Mouse (Mus musculus): Measurements from ENCODE around the gene Mapkapk2. TPM values are rescaled to one million over a fixed set of nuclear protein-coding genes. Genes with fewer than 3 reads are reported as not detected.
"Not testable (repeated sequence)": the region's sequence is repeated elsewhere in the genome, so short reads cannot be mapped to it uniquely, and the experiment has no call there.

Mapkapk2 gene
- polyA plus RNA-seq, 1 experiment from 2014 or later: 35.2 TPM

GRCm38 (mm10) chr1:131025843-131026190 is 71.8 kb downstream of the Mapkapk2 start:
- Histone ChIP-seq H3K4me2 (ENCODE audit: low read length) (no peak overlapping the region), H3K4me1 (ENCODE audit: control insufficient read depth, insufficient read depth, low read length) (no peaks in the 10 kb centered on the region), H3K27ac (ENCODE audit: low read depth, low read length) (no peak overlapping the region), H3K9me3 (replicated peaks; ENCODE audit: control insufficient read depth, low read length) (no peaks in the 10 kb centered on the region), H3K27me3 (replicated peaks; ENCODE audit: control insufficient read depth, insufficient read depth, low read length) (no peaks in the 10 kb centered on the region), H3K9ac (ENCODE audit: low read length) (no peak overlapping the region), H3K4me3 (ENCODE audit: low read depth, low read length) (no peak overlapping the region), H3K36me3 (ENCODE audit: control insufficient read depth, insufficient read depth, low read length) (no peaks in the 10 kb centered on the region)
- no peak for DNase-seq (ENCODE audit: low spot score)
- ATAC-seq: no peak
- WGBS: 77% methylated on average over 4 of the region's 4 CpGs

- ATAC-seq: no peak
These were observed 72.5 kb downstream of the Mapkapk2 start for GRCm38 (mm10) chr1:131024900-131025842.

GRCm38 (mm10) chr1:131023250-131023858 is 74.3 kb downstream of the Mapkapk2 start:
- H3K4me2 ChIP-seq (ENCODE audit: low read length); H3K27me3 ChIP-seq (replicated peaks; ENCODE audit: control insufficient read depth, insufficient read depth, low read length); DNase-seq (ENCODE audit: low spot score); H3K27ac ChIP-seq (ENCODE audit: low read depth, low read length); H3K9ac ChIP-seq (ENCODE audit: low read length); H3K36me3 ChIP-seq (ENCODE audit: control insufficient read depth, insufficient read depth, low read length); H3K9me3 ChIP-seq (replicated peaks; ENCODE audit: control insufficient read depth, low read length); ATAC-seq; H3K4me1 ChIP-seq (ENCODE audit: control insufficient read depth, insufficient read depth, low read length); H3K4me3 ChIP-seq (ENCODE audit: low read depth, low read length): not testable (repeated sequence)
- 90% methylated on average over 3 of the region's 4 CpGs for WGBS

More at GRCm38 (mm10) chr1:131024900-131025842, 72.5 kb downstream of the Mapkapk2 start:
- Histone ChIP-seq H3K36me3 (ENCODE audit: control insufficient read depth, insufficient read depth, low read length) (no peaks in the 10 kb centered on the region), H3K27ac (ENCODE audit: low read depth, low read length) (no peak overlapping the region), H3K9ac (ENCODE audit: low read length) (no peak overlapping the region), H3K4me2 (ENCODE audit: low read length) (no peak overlapping the region), H3K27me3 (replicated peaks; ENCODE audit: control insufficient read depth, insufficient read depth, low read length) (no peaks in the 10 kb centered on the region), H3K4me3 (ENCODE audit: low read depth, low read length) (no peak overlapping the region), H3K4me1 (ENCODE audit: control insufficient read depth, insufficient read depth, low read length) (no peaks in the 10 kb centered on the region), H3K9me3 (replicated peaks; ENCODE audit: control insufficient read depth, low read length) (no peaks in the 10 kb centered on the region)
- 83% methylated on average over 8 of the region's 8 CpGs for WGBS
- no peak for DNase-seq (ENCODE audit: low spot score)

- DNase-seq (ENCODE audit: low spot score): no peak
- Histone ChIP-seq H3K27me3 (replicated peaks; ENCODE audit: control insufficient read depth, insufficient read depth, low read length) (no peaks in the 10 kb centered on the region), H3K4me3 (ENCODE audit: low read depth, low read length) (no peak overlapping the region), H3K27ac (ENCODE audit: low read depth, low read length) (no peak overlapping the region), H3K9ac (ENCODE audit: low read length) (no peak overlapping the region), H3K9me3 (replicated peaks; ENCODE audit: control insufficient read depth, low read length) (no peaks in the 10 kb centered on the region), H3K4me1 (ENCODE audit: control insufficient read depth, insufficient read depth, low read length) (no peaks in the 10 kb centered on the region), H3K4me2 (ENCODE audit: low read length) (no peak overlapping the region), H3K36me3 (ENCODE audit: control insufficient read depth, insufficient read depth, low read length) (no peaks in the 10 kb centered on the region)
- ATAC-seq: no peak
- 77% methylated on average over 5 of the region's 5 CpGs for WGBS
These were observed 74.9 kb downstream of the Mapkapk2 start for GRCm38 (mm10) chr1:131022591-131023249.

- DNase-seq (ENCODE audit: low spot score) (no peak), ATAC-seq (no peak)
- no peak overlapping the region for H3K4me2 ChIP-seq (ENCODE audit: low read length)
- H3K27ac ChIP-seq (ENCODE audit: low read depth, low read length): no peak overlapping the region
- no peak overlapping the region for H3K4me3 ChIP-seq (ENCODE audit: low read depth, low read length)
- H3K36me3 ChIP-seq (ENCODE audit: control insufficient read depth, insufficient read depth, low read length): no peaks in the 10 kb centered on the region
- no peaks in the 10 kb centered on the region for H3K27me3 ChIP-seq (replicated peaks; ENCODE audit: control insufficient read depth, insufficient read depth, low read length)
- no peaks in the 10 kb centered on the region for H3K4me1 ChIP-seq (ENCODE audit: control insufficient read depth, insufficient read depth, low read length)
- H3K9me3 ChIP-seq (replicated peaks; ENCODE audit: control insufficient read depth, low read length): no peaks in the 10 kb centered on the region
- 84% methylated on average over 11 of the region's 11 CpGs for WGBS
- H3K9ac ChIP-seq (ENCODE audit: low read length): no peak overlapping the region
These were observed 75.6 kb downstream of the Mapkapk2 start for GRCm38 (mm10) chr1:131021900-131022590.

GRCm38 (mm10) chr1:131021438-131021837 is 76.2 kb downstream of the Mapkapk2 start:
- Histone ChIP-seq H3K9ac (ENCODE audit: low read length) (no peak overlapping the region), H3K9me3 (replicated peaks; ENCODE audit: control insufficient read depth, low read length) (no peaks in the 10 kb centered on the region), H3K27ac (ENCODE audit: low read depth, low read length) (no peak overlapping the region), H3K4me1 (ENCODE audit: control insufficient read depth, insufficient read depth, low read length) (no peaks in the 10 kb centered on the region), H3K36me3 (ENCODE audit: control insufficient read depth, insufficient read depth, low read length) (no peaks in the 10 kb centered on the region), H3K4me3 (ENCODE audit: low read depth, low read length) (no peak overlapping the region), H3K4me2 (ENCODE audit: low read length) (no peak overlapping the region), H3K27me3 (replicated peaks; ENCODE audit: control insufficient read depth, insufficient read depth, low read length) (no peaks in the 10 kb centered on the region)
- ATAC-seq: no peak
- 86% methylated on average over 9 of the region's 9 CpGs for WGBS
- no peak for DNase-seq (ENCODE audit: low spot score)

GRCm38 (mm10) chr1:131020425-131021310 is 77.0 kb downstream of the Mapkapk2 start:
- Histone ChIP-seq H3K27ac (ENCODE audit: low read depth, low read length) (no peak overlapping the region), H3K9me3 (replicated peaks; ENCODE audit: control insufficient read depth, low read length) (no peaks in the 10 kb centered on the region), H3K4me1 (ENCODE audit: control insufficient read depth, insufficient read depth, low read length) (no peaks in the 10 kb centered on the region), H3K36me3 (ENCODE audit: control insufficient read depth, insufficient read depth, low read length) (no peaks in the 10 kb centered on the region), H3K4me2 (ENCODE audit: low read length) (no peak overlapping the region), H3K4me3 (ENCODE audit: low read depth, low read length) (no peak overlapping the region), H3K9ac (ENCODE audit: low read length) (no peak overlapping the region), H3K27me3 (replicated peaks; ENCODE audit: control insufficient read depth, insufficient read depth, low read length) (no peaks in the 10 kb centered on the region)
- DNase-seq (ENCODE audit: low spot score) (no peak), ATAC-seq (no peak)
- 58% methylated on average over 12 of the region's 12 CpGs for WGBS

GRCm38 (mm10) chr1:131019492-131020098 is 78.0 kb downstream of the Mapkapk2 start, which contains the start of gene Il10:
Gene Il10, plus strand, starts transcription at chr1:131019845.
- Histone ChIP-seq H3K9me3 (replicated peaks; ENCODE audit: control insufficient read depth, low read length) (no peaks in the 10 kb centered on the region), H3K4me3 (ENCODE audit: low read depth, low read length) (no peak within 1 kb of the TSS), H3K36me3 (ENCODE audit: control insufficient read depth, insufficient read depth, low read length) (no peaks in the 10 kb centered on the region), H3K27ac (ENCODE audit: low read depth, low read length) (no peak within 1 kb of the TSS), H3K27me3 (replicated peaks; ENCODE audit: control insufficient read depth, insufficient read depth, low read length) (no peaks in the 10 kb centered on the region), H3K4me2 (ENCODE audit: low read length) (no peak within 1 kb of the TSS), H3K4me1 (ENCODE audit: control insufficient read depth, insufficient read depth, low read length) (no peaks in the 10 kb centered on the region), H3K9ac (ENCODE audit: low read length) (no peak within 1 kb of the TSS)
- 78% methylated on average over 8 of the region's 8 CpGs for WGBS
- ATAC-seq (no peak), DNase-seq (ENCODE audit: low spot score) (no peak)

Data from forebrain, embryonic 14.5 days (tissue).